Mouse (Mus musculus) splenic B cell, adult 2 months (primary cell): ENCODE measurements around the gene Zfp791.

Source experiments
- DNase-seq: peaks from one replicate; pipeline ENCODE4 v3.0.0-alpha.2; 2011; ENCODE audit warnings: low read depth, low spot score
- H3K27me3 ChIP-seq: 2 replicates; pipeline ENCODE4 v1.6.1; 2012; ENCODE audit warnings: mild to moderate bottlenecking, low read length, moderate library complexity, mixed read lengths; ENCODE audit not compliant: control insufficient read depth, poor library complexity, insufficient read depth, severe bottlenecking
- H3K36me3 ChIP-seq: 2 replicates; pipeline ENCODE4 v1.6.1; 2012; ENCODE audit warnings: mild to moderate bottlenecking, low read length, moderate library complexity, mixed read lengths; ENCODE audit not compliant: control insufficient read depth, poor library complexity, insufficient read depth, severe bottlenecking

The Zfp791 gene

GRCm38 (mm10) chr8:85074167-85074566 is 48.7 kb downstream of the Zfp791 start:
- DNase-seq: no peak
- Histone ChIP-seq H3K27me3 (no peaks in the 10 kb centered on the region), H3K36me3 (peaks cover 8% of the 10 kb centered on the region)

GRCm38 (mm10) chr8:85073041-85073612 is 49.8 kb downstream of the Zfp791 start:
- DNase-seq: no peak
- Histone ChIP-seq H3K27me3 (no peaks in the 10 kb centered on the region), H3K36me3 (peaks cover 8% of the 10 kb centered on the region)

GRCm38 (mm10) chr8:85072364-85072929 is 50.4 kb downstream of the Zfp791 start:
- peaks cover 8% of the 10 kb centered on the region for H3K36me3 ChIP-seq
- DNase-seq: no peak
- H3K27me3 ChIP-seq: no peaks in the 10 kb centered on the region

GRCm38 (mm10) chr8:85071514-85072281 is 51.2 kb downstream of the Zfp791 start, which contains the start of gene Dhps:
Gene Dhps, plus strand, starts transcription at chr8:85071757.
- no peaks in the 10 kb centered on the region for H3K27me3 ChIP-seq
- DNase-seq: peak; percentile 94
- peaks cover 8% of the 10 kb centered on the region for H3K36me3 ChIP-seq

- Histone ChIP-seq H3K36me3 (peaks cover 8% of the 10 kb centered on the region), H3K27me3 (no peaks in the 10 kb centered on the region)
- DNase-seq: no peak
Measured at GRCm38 (mm10) chr8:85071041-85071440, 51.9 kb downstream of the Zfp791 start.

GRCm38 (mm10) chr8:85067982-85068381 is 54.9 kb downstream of the Zfp791 start, which contains the start of gene Gm5741:
Gene Gm5741, minus strand, starts transcription at chr8:85067982.
- no peaks in the 10 kb centered on the region for H3K27me3 ChIP-seq
- no peak for DNase-seq

GRCm38 (mm10) chr8:85067155-85067554 is 55.7 kb downstream of the Zfp791 start:
- H3K36me3 ChIP-seq: no peaks in the 10 kb centered on the region
- H3K27me3 ChIP-seq: no peaks in the 10 kb centered on the region
- DNase-seq: no peak

More at GRCm38 (mm10) chr8:85067982-85068381, 54.9 kb downstream of the Zfp791 start, which contains the start of gene Gm5741:
- H3K36me3 ChIP-seq: no peaks in the 10 kb centered on the region

- no peak for DNase-seq
- H3K27me3 ChIP-seq: no peaks in the 10 kb centered on the region
- no peaks in the 10 kb centered on the region for H3K36me3 ChIP-seq
Measured at GRCm38 (mm10) chr8:85065213-85065612, 57.7 kb downstream of the Zfp791 start.

- DNase-seq: no peak
- no peaks in the 10 kb centered on the region for H3K36me3 ChIP-seq
- no peaks in the 10 kb centered on the region for H3K27me3 ChIP-seq
Measured at GRCm38 (mm10) chr8:85062603-85063002, 60.3 kb downstream of the Zfp791 start.

GRCm38 (mm10) chr8:85059879-85060616 is 62.8 kb downstream of the Zfp791 start, which contains the start of gene Fbxw9:
Gene Fbxw9, plus strand, starts transcription at chr8:85060055.
- peaks cover 2% of the 10 kb centered on the region for H3K36me3 ChIP-seq
- peak; percentile 93 for DNase-seq
- no peaks in the 10 kb centered on the region for H3K27me3 ChIP-seq
